Mouse (Mus musculus): ENCODE results near the gene Gm10340. TPM values are rescaled to one million over a fixed set of nuclear protein-coding genes. Genes with fewer than 3 reads are reported as not detected.

The Gm10340 gene
- not detected for polyA plus RNA-seq (2014; fragmentation: Illumina TruSeq; extraction: RNeasy Lipid Tissue Mini Kit (QIAGEN cat#74804); ENCODE audit: low read depth, low replicate concordance)

DNA sequence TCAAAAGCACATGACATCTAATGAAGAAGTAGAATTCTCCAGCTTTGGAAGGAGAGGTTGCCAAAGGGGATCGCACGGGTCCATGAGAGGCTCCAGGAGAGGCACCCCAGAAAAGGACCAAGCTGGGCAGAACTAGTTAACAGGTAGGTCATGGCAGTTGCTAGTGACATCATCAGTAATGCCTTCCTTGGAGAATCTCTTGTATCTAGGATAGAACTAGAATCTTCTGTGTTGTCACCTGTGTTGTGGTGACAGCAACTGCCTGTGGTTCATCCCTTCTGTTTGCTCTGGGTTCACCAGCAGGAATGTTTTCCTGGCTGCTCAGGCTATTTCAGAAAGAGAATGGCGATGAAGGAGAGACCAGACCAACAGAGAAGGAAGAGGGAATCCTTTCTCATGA is at the start of gene Gm10340:
TSS of gene Gm10340 (plus strand) at position 301 of the 400 bp plus-strand sequence.

GRCm38 (mm10) chr14:3187955-3188354 is 54.2 kb downstream of the Gm10340 start, which contains the start of gene Gm5795:
Gene Gm5795, plus strand, starts transcription at chr14:3188255.

Other genes with a start within 250 kb of the Gm10340 start
- gene Gm2888, start 104.0 kb upstream of the Gm10340 start, polyA plus RNA-seq (2014; fragmentation: Illumina TruSeq; extraction: RNeasy Lipid Tissue Mini Kit (QIAGEN cat#74804); ENCODE audit: low read depth, low replicate concordance), result not detected
- gene Gm2897, start 84.7 kb upstream of the Gm10340 start, polyA plus RNA-seq (2014; fragmentation: Illumina TruSeq; extraction: RNeasy Lipid Tissue Mini Kit (QIAGEN cat#74804); ENCODE audit: low read depth, low replicate concordance), result not detected
- not detected for gene Gm5795, start 54.3 kb downstream of the Gm10340 start, polyA plus RNA-seq (2014; fragmentation: Illumina TruSeq; extraction: RNeasy Lipid Tissue Mini Kit (QIAGEN cat#74804); ENCODE audit: low read depth, low replicate concordance)
- gene D830030K20Rik, start 74.5 kb downstream of the Gm10340 start, polyA plus RNA-seq (2014; fragmentation: Illumina TruSeq; extraction: RNeasy Lipid Tissue Mini Kit (QIAGEN cat#74804); ENCODE audit: low read depth, low replicate concordance), result not detected
- gene Gm2956, start 198.6 kb downstream of the Gm10340 start, polyA plus RNA-seq (2014; fragmentation: Illumina TruSeq; extraction: RNeasy Lipid Tissue Mini Kit (QIAGEN cat#74804); ENCODE audit: low read depth, low replicate concordance), result not detected